Mouse (Mus musculus) embryonic stem cell, embryonic (primary cell): ENCODE data around the gene Arfrp1.

Experiments
- CTCF ChIA-PET, 4 experiments: fragments of 300-600 bp in 2 of 4; fragments of 350-600 bp in 2 of 4; sonication (Branson Sonifier 250); formaldehyde crosslinking; loops; one replicate each; lab custom pipeline; 2022; ENCODE audit warnings: inconsistent platforms in 2 of 4; lab: Charles Lee
- POLR2A ChIA-PET, 4 experiments: fragments of 300-600 bp in 2 of 4; fragments of 350-600 bp in 2 of 4; sonication (Branson Sonifier 250); formaldehyde crosslinking; loops; one replicate each; lab custom pipeline; 2022; ENCODE audit warnings: antibody characterized with exemption in 4 of 4, inconsistent platforms in 1 of 4; lab: Charles Lee

Gene Arfrp1

DNA sequence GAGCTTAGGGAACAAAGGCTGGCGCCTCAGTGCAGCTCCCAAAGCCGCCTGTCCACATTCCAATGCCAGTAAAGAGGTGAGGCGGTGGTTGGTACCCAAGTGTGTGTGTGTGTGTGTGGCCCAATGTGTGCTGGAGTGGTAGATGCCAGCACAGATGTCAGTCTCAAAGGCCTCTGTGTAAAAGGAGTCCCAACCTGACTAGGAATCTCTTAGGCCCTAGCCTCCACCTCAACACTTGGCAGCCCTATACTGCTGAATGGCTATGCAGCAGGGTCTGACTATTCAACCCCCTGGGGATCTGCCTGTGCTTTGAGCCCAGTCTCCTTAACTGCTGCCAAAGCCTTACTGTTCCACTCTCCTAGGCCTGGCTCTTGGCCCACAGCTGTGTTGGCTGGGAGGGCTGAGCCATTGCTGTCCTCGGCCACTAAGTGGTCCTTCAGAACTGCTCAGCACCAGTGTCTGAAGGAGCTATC, 19.8 kb upstream of the Arfrp1 start:
- CTCF ChIA-PET, result interaction anchor here in 1 of 4 experiments (0.6 to 2.6 kb wide), 3 partner anchors 15 to 198 kb away, joined by 3 to 8 read pairs (median 3); partner anchors contain the start of gene Ppdpf
- POLR2A ChIA-PET, result interaction anchor here in 2 of 4 experiments (0.5 to 1.5 kb wide), 9 partner anchors 19 to 266 kb away, joined by 3 to 5 read pairs (median 3); partner anchors contain the start of genes Arfrp1 (in 1 of the 2), Prpf6 (in 1 of the 2) and Zgpat (in 1 of the 2)

GRCm38 (mm10) chr2:181384463-181384862, 19.3 kb upstream of the Arfrp1 start:
- ChIA-PET CTCF (interaction anchor here in 1 of 4 experiments (0.6 to 2.6 kb wide), 2 partner anchors 14 to 197 kb away, joined by 3 to 8 read pairs; partner anchors contain the start of gene Ppdpf), POLR2A (interaction anchor here in 2 of 4 experiments (0.6 to 1.5 kb wide), 6 partner anchors 18 to 266 kb away, joined by 3 to 4 read pairs (median 4); partner anchors contain the start of genes Arfrp1 (in 1 of the 2) and Zgpat (in 1 of the 2))

GRCm38 (mm10) chr2:181381631-181382306, 16.6 kb upstream of the Arfrp1 start:
- ChIA-PET POLR2A (interaction anchor here in 2 of 4 experiments (0.7 to 1.8 kb wide), 4 partner anchors 138 to 201 kb away, joined by 3 to 4 read pairs (median 3); partner anchors contain the start of gene Dnajc5 (in 1 of the 2)), CTCF (interaction anchor here in 1 of 4 experiments (0.6 kb wide), 1 partner anchor 10 kb away, joined by 4 read pairs; no protein-coding TSS in a partner anchor)

DNA sequence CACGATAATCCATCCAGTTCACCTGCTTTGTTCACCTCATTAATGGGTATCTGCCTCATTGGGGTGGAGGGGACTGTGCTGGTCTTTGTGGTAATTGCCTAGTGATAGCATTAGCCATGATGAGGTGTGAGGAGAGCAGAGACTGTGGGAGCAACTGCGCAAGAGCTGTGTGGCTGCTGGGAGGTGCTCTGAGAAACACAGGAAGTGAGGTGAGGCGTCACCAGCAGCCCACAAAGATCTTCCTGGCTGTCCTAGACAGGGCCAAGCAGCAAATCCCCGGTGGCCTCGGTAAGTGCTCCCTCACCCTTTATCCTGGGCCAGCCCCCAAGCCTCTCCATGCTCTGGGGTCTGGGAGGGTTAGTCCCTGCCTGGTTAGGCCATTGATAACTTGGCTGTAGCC, 15.9 kb upstream of the Arfrp1 start:
- POLR2A ChIA-PET, result interaction anchor here in 2 of 4 experiments (1.2 to 1.8 kb wide), 2 partner anchors 188 to 202 kb away, joined by 3 to 4 read pairs; no protein-coding TSS in a partner anchor
- CTCF ChIA-PET, result interaction anchor here in 1 of 4 experiments (0.6 kb wide), 1 partner anchor 11 kb away, joined by 4 read pairs; no protein-coding TSS in a partner anchor

GRCm38 (mm10) chr2:181380251-181380650, 15.0 kb upstream of the Arfrp1 start:
- ChIA-PET CTCF (interaction anchor here in 1 of 4 experiments (0.9 kb wide), 1 partner anchor 10 kb away, joined by 3 read pairs; no protein-coding TSS in a partner anchor), POLR2A (interaction anchor here in 3 of 4 experiments (0.6 to 1.2 kb wide), 3 partner anchors 15 to 112 kb away, joined by 3 to 4 read pairs (median 3); partner anchors contain the start of genes Arfrp1 (in 2 of the 3) and Zgpat (in 1 of the 3))

- CTCF ChIA-PET, result interaction anchor here in 1 of 4 experiments (0.9 kb wide), 2 partner anchors 10 to 79 kb away, joined by 3 read pairs; no protein-coding TSS in a partner anchor
- POLR2A ChIA-PET, result interaction anchor here in 3 of 4 experiments (0.6 to 1.2 kb wide), 5 partner anchors 9 to 113 kb away, joined by 3 to 4 read pairs (median 3); partner anchors contain the start of genes Arfrp1 (in 2 of the 3) and Zgpat (in 1 of the 3)
Observed at GRCm38 (mm10) chr2:181379778-181380177, 14.6 kb upstream of the Arfrp1 start, which contains the start of gene Lime1. Lime1 (plus strand) TSS chr2:181380078.

DNA sequence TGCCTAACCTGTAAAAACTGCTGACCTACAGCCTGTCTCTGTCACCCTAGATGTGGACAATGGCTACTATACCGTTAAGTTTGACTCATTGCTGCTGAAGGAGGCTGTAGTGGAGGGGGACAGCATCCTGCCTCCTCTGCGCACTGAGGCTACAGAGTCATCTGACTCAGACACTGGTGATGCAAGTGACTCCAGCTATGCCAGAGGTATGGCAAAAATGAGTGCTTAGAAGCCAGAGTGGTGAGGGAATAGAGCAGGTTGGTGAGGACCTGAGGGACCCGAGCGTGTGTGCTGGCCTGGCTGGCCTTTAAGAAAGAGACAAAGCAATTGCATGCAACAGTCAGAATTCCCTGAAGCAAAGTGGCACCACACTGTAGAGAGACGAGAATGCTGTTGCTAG, 13.5 kb upstream of the Arfrp1 start:
- ChIA-PET POLR2A (interaction anchor here in 2 of 4 experiments (1.0 to 1.2 kb wide), 2 partner anchors 13 to 141 kb away, joined by 3 read pairs; partner anchors contain the start of gene Arfrp1 (in 1 of the 2)), CTCF (no interaction called here)

DNA sequence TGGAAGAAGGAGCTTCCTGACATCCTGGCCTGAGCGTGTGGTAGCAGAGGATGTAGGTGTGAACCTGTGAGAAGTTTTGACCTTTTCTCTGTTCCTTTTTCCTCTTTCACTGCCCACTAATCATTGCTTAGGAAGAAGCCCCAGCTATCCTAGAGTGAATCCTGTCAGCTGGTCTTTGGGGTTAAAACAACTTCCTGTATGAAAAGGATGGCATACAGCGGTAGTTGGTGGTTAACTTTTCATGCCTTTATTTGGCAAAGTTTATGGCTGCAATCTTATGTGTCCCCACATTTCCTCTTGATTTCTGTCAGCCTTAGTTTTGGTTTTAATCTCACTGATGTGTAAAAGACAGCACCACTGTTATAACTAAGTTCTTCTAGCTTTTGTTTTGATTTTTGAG, 12.0 kb upstream of the Arfrp1 start:
- ChIA-PET POLR2A (interaction anchor here in 2 of 4 experiments (0.8 to 2.7 kb wide), 4 partner anchors 9 to 224 kb away, joined by 3 to 9 read pairs (median 6); partner anchors contain the start of genes Arfrp1 (in 1 of the 2) and Zgpat (in 1 of the 2)), CTCF (no interaction called here)

- CTCF ChIA-PET, result interaction anchor here in 2 of 4 experiments (0.6 to 1.2 kb wide), 2 partner anchors 19 to 421 kb away, joined by 3 read pairs; no protein-coding TSS in a partner anchor
- POLR2A ChIA-PET, result interaction anchor here in 1 of 4 experiments (0.7 to 2.7 kb wide), 8 partner anchors 11 to 283 kb away, joined by 3 to 9 read pairs (median 4); partner anchors contain the start of genes Arfrp1 and Zgpat
Observed at GRCm38 (mm10) chr2:181375787-181376186, 10.6 kb upstream of the Arfrp1 start.

GRCm38 (mm10) chr2:181370001-181370400, 4.8 kb upstream of the Arfrp1 start:
- CTCF ChIA-PET, result interaction anchor here (0.5 to 1.8 kb wide), 49 partner anchors 10 to 902 kb away, joined by 3 to 13 read pairs (median 3); partner anchors contain the start of genes Ppdpf (in 2 of the 4), Abhd16b (in 1 of the 4), Fndc11 (in 1 of the 4) and Helz2 (in 1 of the 4)
- POLR2A ChIA-PET, result interaction anchor here in 3 of 4 experiments (0.6 to 2.2 kb wide), 21 partner anchors 10 to 310 kb away, joined by 3 to 7 read pairs (median 4); partner anchors contain the start of genes Dnajc5 (in 2 of the 3), Abhd16b (in 1 of the 3), Lime1 (in 1 of the 3) and Rtel1 (in 1 of the 3)

- CTCF ChIA-PET, result interaction anchor here (0.6 to 1.4 kb wide), 11 partner anchors 11 to 313 kb away, joined by 3 to 6 read pairs (median 3); partner anchors contain the start of genes Ppdpf (in 3 of the 4) and Tpd52l2 (in 1 of the 4)
Observed at GRCm38 (mm10) chr2:181365655-181366075, 461 bp upstream of the Arfrp1 start.

DNA sequence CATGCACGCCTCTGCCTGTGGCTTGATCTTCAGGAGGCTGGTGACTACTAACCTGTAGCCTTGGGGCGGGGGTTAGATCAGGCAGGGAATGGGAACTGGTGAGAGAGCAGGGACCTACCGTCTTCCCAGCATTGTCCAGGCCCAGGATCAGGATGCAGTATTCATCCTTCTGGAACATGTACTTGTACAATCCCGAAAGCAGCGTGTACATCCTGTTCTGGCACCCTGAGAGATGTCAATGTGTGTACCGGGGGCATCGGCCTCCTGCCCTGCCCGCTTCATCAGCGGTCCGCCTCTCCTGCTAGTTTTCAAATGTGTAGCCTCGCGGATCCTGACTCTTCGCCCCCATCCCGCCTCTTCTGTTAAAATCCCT, 731 bp downstream of the Arfrp1 start:
- CTCF ChIA-PET, result interaction anchor here in 1 of 4 experiments (0.9 to 1.3 kb wide), 4 partner anchors 45 to 314 kb away, joined by 3 to 6 read pairs (median 4); partner anchors contain the start of genes Ppdpf and Rtel1
- POLR2A ChIA-PET, result interaction anchor here (0.6 to 2.3 kb wide), 16 partner anchors 8 to 314 kb away, joined by 3 to 14 read pairs (median 5); partner anchors contain the start of genes Rtel1 (in 3 of the 4), Ppdpf (in 1 of the 4) and Tpd52l2 (in 1 of the 4)

More at GRCm38 (mm10) chr2:181365655-181366075, 461 bp upstream of the Arfrp1 start:
- POLR2A ChIA-PET, result interaction anchor here (0.5 to 2.3 kb wide), 43 partner anchors 9 to 313 kb away, joined by 3 to 14 read pairs (median 4); partner anchors contain the start of genes Rtel1 (in 3 of the 4), Lime1 (in 2 of the 4), Ppdpf (in 2 of the 4) and Abhd16b (in 1 of the 4)

DNA sequence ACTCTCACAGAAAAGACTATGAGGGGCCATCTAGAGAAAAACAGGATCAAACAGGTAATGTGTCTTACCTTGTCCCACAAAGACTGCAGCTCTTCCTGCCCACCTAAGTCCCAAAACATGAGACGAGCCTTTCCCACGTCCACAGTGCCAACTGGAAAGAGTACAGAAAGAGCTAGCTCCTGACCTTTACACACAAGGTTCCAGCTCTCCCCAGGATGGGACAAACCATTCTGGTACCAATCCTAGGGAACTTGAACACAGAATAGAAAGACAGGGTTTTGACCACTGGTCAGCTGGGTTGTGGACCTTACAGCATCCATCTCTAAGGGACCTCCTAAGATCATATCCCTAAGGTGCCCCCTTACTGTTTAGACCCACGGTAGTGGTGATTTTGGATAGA, 1.3 kb downstream of the Arfrp1 start:
- ChIA-PET CTCF (no interaction called here), POLR2A (interaction anchor here in 3 of 4 experiments (0.5 to 2.3 kb wide), 7 partner anchors 12 to 235 kb away, joined by 3 to 9 read pairs (median 6); partner anchors contain the start of genes Dnajc5 (in 1 of the 3), Samd10 (in 1 of the 3) and Tpd52l2 (in 1 of the 3))

DNA sequence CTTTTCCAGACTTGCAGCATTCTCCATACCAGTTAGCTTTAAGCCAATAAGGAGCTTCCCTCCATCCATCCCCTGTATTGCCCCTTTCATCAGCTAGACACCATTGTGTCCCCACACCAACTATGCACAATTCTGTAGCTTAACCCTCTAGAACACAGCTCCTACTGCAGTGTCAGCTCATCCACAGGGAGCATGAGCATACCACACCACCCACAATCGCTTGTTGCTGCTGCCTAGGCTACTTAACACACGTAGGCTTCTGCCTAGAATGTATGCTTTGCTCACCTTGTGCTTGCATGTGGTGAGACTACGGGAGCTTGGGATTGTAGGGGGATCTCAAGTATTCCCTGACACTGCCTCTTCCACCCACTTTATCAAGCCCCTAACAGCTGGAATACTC, 8.4 kb downstream of the Arfrp1 start:
- CTCF ChIA-PET, result interaction anchor here in 3 of 4 experiments (1.1 to 2.3 kb wide), 5 partner anchors 13 to 171 kb away, joined by 3 to 8 read pairs (median 4); no protein-coding TSS in a partner anchor
- POLR2A ChIA-PET, result interaction anchor here (0.5 to 5.1 kb wide), 24 partner anchors 8 to 467 kb away, joined by 3 to 29 read pairs (median 4); partner anchors contain the start of genes Arfrp1 (in 2 of the 4), Zgpat (in 2 of the 4), Rtel1 (in 1 of the 4) and Tcea2 (in 1 of the 4)

DNA sequence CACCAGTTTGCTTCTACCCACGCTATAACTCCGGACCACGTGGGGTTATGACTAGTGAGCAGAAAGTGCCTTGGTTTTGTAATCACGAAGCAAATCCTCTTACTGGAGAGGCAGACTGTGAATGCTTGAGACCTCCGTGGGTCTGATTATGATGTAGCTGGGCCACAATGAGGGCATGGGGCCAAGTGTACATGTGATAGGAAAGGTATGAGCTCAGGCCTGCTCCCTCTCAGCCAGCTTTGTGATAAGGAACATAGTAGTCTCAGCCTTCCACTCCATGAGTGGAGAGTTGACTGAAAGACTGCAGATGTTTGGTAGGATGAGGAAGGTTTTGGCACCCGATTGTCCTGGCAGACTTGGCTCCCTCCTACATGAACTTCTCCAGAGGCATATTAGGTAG, 22.4 kb downstream of the Arfrp1 start:
- POLR2A ChIA-PET, result interaction anchor here in 2 of 4 experiments (0.8 to 1.1 kb wide), 2 partner anchors 25 to 654 kb away, joined by 3 to 8 read pairs; no protein-coding TSS in a partner anchor
- CTCF ChIA-PET, result no interaction called here

GRCm38 (mm10) chr2:181340426-181340825, 24.8 kb downstream of the Arfrp1 start:
- ChIA-PET POLR2A (interaction anchor here in 1 of 4 experiments (0.9 to 3.8 kb wide), 4 partner anchors 11 to 111 kb away, joined by 3 to 25 read pairs (median 5); no protein-coding TSS in a partner anchor), CTCF (no interaction called here)
